Comparison of ENCODE assay signal across 8 mouse cellular contexts in genomic region chr7:19164978-19165377, GRCm38 (mm10). TPM values are rescaled to one million over a fixed set of nuclear protein-coding genes. Genes with fewer than 3 reads are reported as not detected.
DNase-seq lines count a peak whose midpoint lies in the region; ATAC-seq and TF ChIP-seq lines count a peak whose summit lies in the region.

No protein-coding gene starts in this region.

- H3K36me3 ChIP-seq in ES-Bruce4 (ENCODE audit: control insufficient read depth, insufficient read depth, low read length, poor library complexity, severe bottlenecking) = no peaks in the 10 kb centered on the region
- no peaks in the 10 kb centered on the region for H3K36me3 ChIP-seq in forebrain, postnatal 0 days (ENCODE audit: insufficient read depth)
- H3K36me3 ChIP-seq in liver, embryonic 16.5 days (ENCODE audit: control insufficient read depth, insufficient read depth) = no peaks in the 10 kb centered on the region

- no peak overlapping the region for H3K27ac ChIP-seq in ES-Bruce4 (ENCODE audit: insufficient read depth, low read length)
- H3K27ac ChIP-seq in forebrain, postnatal 0 days (ENCODE audit: low read depth, low read length) = no peak overlapping the region
- no peak overlapping the region for H3K27ac ChIP-seq in liver, embryonic 16.5 days (ENCODE audit: low read length)

- H3K9ac ChIP-seq in ES-Bruce4 (ENCODE audit: low read depth, poor library complexity, severe bottlenecking) = no peak overlapping the region
- H3K9ac ChIP-seq in forebrain, postnatal 0 days = no peak overlapping the region
- no peak overlapping the region for H3K9ac ChIP-seq in liver, embryonic 16.5 days (ENCODE audit: low read depth, low read length)

- H3K4me3 ChIP-seq in ES-Bruce4 (ENCODE audit: low read depth, low read length) = peak overlapping the region; percentile 40
- H3K4me3 ChIP-seq in forebrain, postnatal 0 days (ENCODE audit: low read depth, low read length) = peak overlapping the region; percentile 11; the same call in 1 of the 2 replicates
- H3K4me3 ChIP-seq in liver, embryonic 16.5 days (ENCODE audit: low read depth, low read length) = no peak overlapping the region

- no peaks in the 10 kb centered on the region for H3K9me3 ChIP-seq in ES-Bruce4 (replicated peaks; ENCODE audit: control insufficient read depth, insufficient read depth, low read length, poor library complexity, severe bottlenecking)
- no peaks in the 10 kb centered on the region for H3K9me3 ChIP-seq in forebrain, postnatal 0 days (ENCODE audit: low read length)
- H3K9me3 ChIP-seq in liver, embryonic 16.5 days (replicated peaks; ENCODE audit: control insufficient read depth, low read length) = no peaks in the 10 kb centered on the region

- no peak for TF ChIP-seq EP300 in ES-Bruce4 (IDR thresholded peaks at IDR 0.05; ENCODE audit: insufficient read depth, low read depth, low read length)

- no peak for TF ChIP-seq POLR2A in ES-Bruce4 (IDR thresholded peaks at IDR 0.05; ENCODE audit: insufficient read depth, low read length)

- no peak for ATAC-seq in forebrain, postnatal 0 days
- ATAC-seq in liver, embryonic 16.5 days (ENCODE audit: low read depth) = peak; percentile 41

- WGBS in forebrain, postnatal 0 days = 4% methylated on average over 13 of the region's 13 CpGs
- WGBS in liver, embryonic 16.5 days (ENCODE audit: insufficient replicate concordance) = 3% methylated on average over 13 of the region's 13 CpGs

- peak overlapping the region; percentile 37 for H3K4me2 ChIP-seq in forebrain, postnatal 0 days (ENCODE audit: low read depth)
- peak overlapping the region; percentile 39 for H3K4me2 ChIP-seq in liver, embryonic 16.5 days (ENCODE audit: low read depth, low read length)

- no peaks in the 10 kb centered on the region for H3K27me3 ChIP-seq in ES-Bruce4 (ENCODE audit: control insufficient read depth, insufficient read depth, low read length, poor library complexity, severe bottlenecking)
- no peaks in the 10 kb centered on the region for H3K27me3 ChIP-seq in forebrain, postnatal 0 days (ENCODE audit: insufficient read depth, low read length)
- H3K27me3 ChIP-seq in liver, embryonic 16.5 days (ENCODE audit: control insufficient read depth, insufficient read depth, low read depth, low read length) = peaks cover 31% of the 10 kb centered on the region

- no peak for TF ChIP-seq CTCF in ES-Bruce4 (IDR thresholded peaks at IDR 0.05; ENCODE audit: low read depth, low read length)
- TF ChIP-seq CTCF in forebrain, postnatal 0 days (IDR thresholded peaks at IDR 0.05; ENCODE audit: low read depth) = no peak

- peak; percentile 11 for DNase-seq in cerebellum, adult 9-11 months
- no peak for DNase-seq in cerebellum, postnatal 25 days
- DNase-seq in forebrain, postnatal 0 days = no peak
- peak; percentile 58 for DNase-seq in testis, postnatal 14 days (ENCODE audit: low spot score)
- no peak for DNase-seq in urinary bladder, adult 18-20 months (ENCODE audit: low spot score in 2 of 2)
- DNase-seq in cerebellum, adult 11-12 months = no peak

- H3K4me1 ChIP-seq in ES-Bruce4 (ENCODE audit: control insufficient read depth, insufficient read depth, low read length) = peaks cover 2% of the 10 kb centered on the region
- H3K4me1 ChIP-seq in forebrain, postnatal 0 days (ENCODE audit: insufficient read depth) = peaks cover 21% of the 10 kb centered on the region
- H3K4me1 ChIP-seq in liver, embryonic 16.5 days (ENCODE audit: control insufficient read depth, low read depth, low read length) = peaks cover 27% of the 10 kb centered on the region

RNA-seq across cellular contexts. Expression of gene Gipr, which starts 0.9 kb away (rescaled TPM):
- polyA plus RNA-seq in ES-Bruce4 (2011; ENCODE audit: insufficient read depth, insufficient read length, low read depth, missing spikeins) = 1.9 and 3.5 TPM in 2 replicates
- 16.9 and 20.2 TPM in 2 replicates for total RNA-seq in forebrain, postnatal 0 days (2014; rRNA removed)
- polyA plus RNA-seq in forebrain, postnatal 0 days (2015; fragmentation: Nextera tagmentation; extraction: Ambion mirVana) = 5.3 and 8.0 TPM in 2 replicates
- 0.99 and 2.1 TPM in 2 replicates for polyA plus RNA-seq in liver, embryonic 16.5 days (2015; fragmentation: Nextera tagmentation; extraction: Ambion mirVana)

RNA-seq across cellular contexts. Expression of gene Eml2, which starts 11.2 kb away (rescaled TPM):
- 63.3 and 64.4 TPM in 2 replicates for polyA plus RNA-seq in ES-Bruce4 (2011; ENCODE audit: insufficient read depth, insufficient read length, low read depth, missing spikeins)
- total RNA-seq in forebrain, postnatal 0 days (2014; rRNA removed) = 63.6 and 64.8 TPM in 2 replicates
- polyA plus RNA-seq in forebrain, postnatal 0 days (2015; fragmentation: Nextera tagmentation; extraction: Ambion mirVana) = 7.9 and 9.9 TPM in 2 replicates
- polyA plus RNA-seq in liver, embryonic 16.5 days (2015; fragmentation: Nextera tagmentation; extraction: Ambion mirVana) = 4.0 and 5.0 TPM in 2 replicates

RNA-seq across cellular contexts. Expression of gene Snrpd2, which starts 15.5 kb away (rescaled TPM):
- polyA plus RNA-seq in ES-Bruce4 (2011; ENCODE audit: insufficient read depth, insufficient read length, low read depth, missing spikeins) = 92.9 and 94.6 TPM in 2 replicates
- 50.0 and 88.1 TPM in 2 replicates for total RNA-seq in forebrain, postnatal 0 days (2014; rRNA removed)
- polyA plus RNA-seq in forebrain, postnatal 0 days (2015; fragmentation: Nextera tagmentation; extraction: Ambion mirVana) = 124 and 172 TPM in 2 replicates
- 47.9 and 54.4 TPM in 2 replicates for polyA plus RNA-seq in liver, embryonic 16.5 days (2015; fragmentation: Nextera tagmentation; extraction: Ambion mirVana)

RNA-seq across cellular contexts. Expression of gene Qpctl, which starts 15.9 kb away (rescaled TPM):
- 4.1 and 4.6 TPM in 2 replicates for polyA plus RNA-seq in ES-Bruce4 (2011; ENCODE audit: insufficient read depth, insufficient read length, low read depth, missing spikeins)
- total RNA-seq in forebrain, postnatal 0 days (2014; rRNA removed) = 12.3 and 14.4 TPM in 2 replicates
- 19.8 and 23.3 TPM in 2 replicates for polyA plus RNA-seq in forebrain, postnatal 0 days (2015; fragmentation: Nextera tagmentation; extraction: Ambion mirVana)
- 3.9 and 4.0 TPM in 2 replicates for polyA plus RNA-seq in liver, embryonic 16.5 days (2015; fragmentation: Nextera tagmentation; extraction: Ambion mirVana)

RNA-seq across cellular contexts. Expression of gene Fbxo46, which starts 45.3 kb away (rescaled TPM):
- polyA plus RNA-seq in ES-Bruce4 (2011; ENCODE audit: insufficient read depth, insufficient read length, low read depth, missing spikeins) = 4.1 and 4.3 TPM in 2 replicates
- 19.8 and 22.8 TPM in 2 replicates for total RNA-seq in forebrain, postnatal 0 days (2014; rRNA removed)
- 8.4 and 11.9 TPM in 2 replicates for polyA plus RNA-seq in forebrain, postnatal 0 days (2015; fragmentation: Nextera tagmentation; extraction: Ambion mirVana)
- 4.7 and 5.2 TPM in 2 replicates for polyA plus RNA-seq in liver, embryonic 16.5 days (2015; fragmentation: Nextera tagmentation; extraction: Ambion mirVana)

Comparison
In these comparisons a context has a peak if more than half of its experiments do, and no peak if none do; other contexts are left out.
1. DNase-seq: peak in cerebellum, adult 9-11 months (single experiment) and testis, postnatal 14 days (single experiment); none in cerebellum, postnatal 25 days (0 of 2), forebrain, postnatal 0 days (single experiment), urinary bladder, adult 18-20 months (0 of 2) and cerebellum, adult 11-12 months (single experiment).